Mouse (Mus musculus) liver, embryonic 11.5 days (tissue): ENCODE measurements around the gene Ago3. TPM values are rescaled to one million over a fixed set of nuclear protein-coding genes. Genes with fewer than 3 reads are reported as not detected.

Experiments used
- ATAC-seq: fragments of 200-750 bp; cut with Nextera tagmentation; replicated peaks from 2 replicates; pipeline ENCODE4 v1.8.0; 2017; ENCODE audit warnings: moderate number of reproducible peaks, mild to moderate bottlenecking, moderate TSS enrichment, moderate library complexity; ENCODE audit not compliant: low FRiP score
- DNase-seq: peaks from one replicate; pipeline ENCODE4 v3.0.0-alpha.2; 2017; ENCODE audit warnings: low spot score
- H3K27ac ChIP-seq: fragments of 300-500 bp; sonication (generic); 2 replicates; pipeline ENCODE4 v1.5.1; 2014; ENCODE audit warnings: mild to moderate bottlenecking, low read depth, low read length, control low read depth
- H3K27me3 ChIP-seq: fragments of 300-500 bp; sonication (generic); replicated peaks from 2 replicates; pipeline ENCODE4 v1.6.1; 2014; ENCODE audit warnings: low read length, mixed read lengths; ENCODE audit not compliant: control insufficient read depth, insufficient read depth
- H3K36me3 ChIP-seq: fragments of 300-500 bp; sonication (generic); 2 replicates; pipeline ENCODE4 v1.6.1; 2014; ENCODE audit warnings: mild to moderate bottlenecking, low read length, moderate library complexity, mixed read lengths; ENCODE audit not compliant: control insufficient read depth, insufficient read depth
- H3K4me1 ChIP-seq: fragments of 300-500 bp; sonication (generic); replicated peaks from 2 replicates; pipeline ENCODE4 v1.6.1; 2014; ENCODE audit warnings: low read length, mixed read lengths; ENCODE audit not compliant: control insufficient read depth, insufficient read depth
- H3K4me2 ChIP-seq: fragments of 300-500 bp; sonication (generic); 2 replicates; pipeline ENCODE4 v1.6.1; 2014; ENCODE audit warnings: mild to moderate bottlenecking, control low read depth, moderate library complexity
- H3K4me3 ChIP-seq: fragments of 300-500 bp; sonication (generic); 2 replicates; pipeline ENCODE4 v1.5.1; 2014; ENCODE audit warnings: low read depth, low read length, control low read depth
- H3K9ac ChIP-seq: fragments of 300-500 bp; sonication (generic); 2 replicates; pipeline ENCODE4 v1.6.1; 2014; ENCODE audit warnings: low read depth, low read length, control low read depth
- H3K9me3 ChIP-seq: fragments of 300-500 bp; sonication (generic); 2 replicates; pipeline ENCODE4 v1.6.1; 2016; ENCODE audit warnings: low read length, inconsistent platforms, mixed read lengths; ENCODE audit not compliant: control insufficient read depth
- WGBS: fragments of 180-500 bp; shearing (Covaris S2); extraction: QIAGEN DNeasy Blood & Tissue Kit; methylation state at CpG from one replicate; pipeline ENCODE4 v1.1.7; 2014; 5-methylcytosine and 5-hydroxymethylcytosine counted together
- polyA plus RNA-seq: library from polyadenylated mRNA; unstranded; fragments of >200 nt; fragmentation: Nextera tagmentation; extraction: Ambion mirVana; gene quantifications from 2 replicates; pipeline ENCODE4 v1.2.1, GENCODE M21; 2014

Gene Ago3
- polyA plus RNA-seq: 9.2 and 15.2 TPM in 2 replicates

GRCm38 (mm10) chr4:126429347-126430079 is at the start of gene Ago3:
TSS of gene Ago3 (minus strand) at chr4:126429556.
- Histone ChIP-seq H3K27me3 (no peaks in the 10 kb centered on the region), H3K4me2 (peak within 1 kb of the TSS; percentile 96), H3K9me3 (no peaks in the 10 kb centered on the region), H3K4me3 (peak within 1 kb of the TSS; percentile 90), H3K9ac (peak within 1 kb of the TSS; percentile 91), H3K4me1 (peaks cover 7% of the 10 kb centered on the region; the same call in 1 of the 2 replicates), H3K27ac (peak within 1 kb of the TSS; percentile 78), H3K36me3 (no peaks in the 10 kb centered on the region)
- WGBS: under 1% methylated on average over 63 of the region's 65 CpGs
- DNase-seq (peak; percentile 95), ATAC-seq (peak; percentile 98)

DNA sequence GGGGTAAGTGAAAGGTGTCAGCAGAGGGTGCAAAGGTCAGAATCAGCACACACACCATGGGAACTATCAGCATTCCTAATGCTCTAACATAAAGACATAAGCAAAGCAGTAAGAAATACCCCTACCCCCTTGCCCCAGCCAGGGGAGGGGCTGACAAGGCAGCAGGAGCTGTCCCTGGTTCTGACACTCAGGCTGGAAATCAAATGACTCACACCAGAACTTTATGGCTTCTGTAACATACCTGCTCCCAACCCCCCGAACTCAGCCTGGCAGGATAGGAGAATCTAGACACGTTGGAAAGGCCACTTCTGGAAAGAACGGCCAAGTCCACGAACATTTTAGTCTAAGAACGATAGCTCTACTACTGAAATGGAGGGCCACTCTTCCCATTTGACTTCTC is 43.7 kb upstream of the Ago3 start:
- no peak overlapping the region for H3K4me2 ChIP-seq
- DNase-seq (peak; percentile 40), ATAC-seq (no peak)
- H3K4me3 ChIP-seq: no peak overlapping the region
- no peak overlapping the region for H3K9ac ChIP-seq
- no peaks in the 10 kb centered on the region for H3K9me3 ChIP-seq
- no peak overlapping the region for H3K27ac ChIP-seq
- H3K4me1 ChIP-seq: peaks cover 2% of the 10 kb centered on the region; the same call in 1 of the 2 replicates
- H3K36me3 ChIP-seq: no peaks in the 10 kb centered on the region
- H3K27me3 ChIP-seq: no peaks in the 10 kb centered on the region
- 41% methylated on average over 5 of the region's 5 CpGs for WGBS

- ATAC-seq: no peak
- no peak overlapping the region for H3K9ac ChIP-seq
- H3K27ac ChIP-seq: no peak overlapping the region; the same call in 1 of the 2 replicates
- WGBS: 57% methylated on average over 1 of the region's 1 CpGs
- no peaks in the 10 kb centered on the region for H3K9me3 ChIP-seq
- DNase-seq: no peak
- peak overlapping the region; percentile 77; the same call in 1 of the 2 replicates for H3K4me2 ChIP-seq
- no peak overlapping the region for H3K4me3 ChIP-seq
- H3K36me3 ChIP-seq: no peaks in the 10 kb centered on the region
- no peaks in the 10 kb centered on the region for H3K27me3 ChIP-seq
- H3K4me1 ChIP-seq: peaks cover 27% of the 10 kb centered on the region
Measured at GRCm38 (mm10) chr4:126469334-126469733, 40.0 kb upstream of the Ago3 start.

DNA sequence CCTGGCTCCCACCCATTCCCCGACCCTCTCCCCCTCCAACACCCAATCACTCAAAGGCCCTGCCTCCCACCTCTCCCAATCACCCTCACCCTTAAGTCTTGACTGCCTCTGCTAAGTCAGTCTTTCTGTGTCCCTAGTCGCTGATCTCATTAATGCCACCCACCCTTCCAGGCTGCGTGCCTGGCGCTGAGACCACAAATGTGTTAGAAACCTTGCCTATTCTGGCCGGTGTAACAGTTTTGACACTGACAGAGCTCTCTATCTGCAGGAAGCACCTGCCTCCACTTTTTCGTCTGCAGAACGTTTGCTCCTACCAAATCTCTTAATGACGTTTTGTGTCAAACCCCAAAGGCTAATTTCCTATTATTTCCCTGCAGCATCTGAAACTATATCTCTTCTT is 39.6 kb upstream of the Ago3 start:
- Histone ChIP-seq H3K9me3 (no peaks in the 10 kb centered on the region), H3K27ac (peak overlapping the region; percentile 90), H3K4me2 (peak overlapping the region; percentile 77), H3K27me3 (no peaks in the 10 kb centered on the region), H3K4me3 (peak overlapping the region; percentile 88), H3K9ac (peak overlapping the region; percentile 43; the same call in 1 of the 2 replicates), H3K4me1 (peaks cover 27% of the 10 kb centered on the region), H3K36me3 (no peaks in the 10 kb centered on the region)
- 6% methylated on average over 8 of the region's 8 CpGs for WGBS
- DNase-seq (no peak), ATAC-seq (no peak; the same call in 1 of the 2 replicates)

- Histone ChIP-seq H3K36me3 (no peaks in the 10 kb centered on the region), H3K4me1 (peaks cover 27% of the 10 kb centered on the region), H3K27ac (peak within 1 kb of the TSS; percentile 90), H3K4me2 (peak within 1 kb of the TSS; percentile 77), H3K4me3 (peak within 1 kb of the TSS; percentile 88), H3K9me3 (no peaks in the 10 kb centered on the region), H3K27me3 (no peaks in the 10 kb centered on the region), H3K9ac (peak within 1 kb of the TSS; percentile 88)
- DNase-seq: peak; percentile 93
- peak; percentile 88 for ATAC-seq
- WGBS: under 1% methylated on average over 46 of the region's 55 CpGs
Measured at GRCm38 (mm10) chr4:126468285-126468901, 39.0 kb upstream of the Ago3 start, which contains the start of gene Ago1. TSS of gene Ago1 (minus strand) at chr4:126468583.

- H3K9ac ChIP-seq: peak overlapping the region; percentile 88
- WGBS: under 1% methylated on average over 22 of the region's 25 CpGs
- peak; percentile 86 for DNase-seq
- H3K4me1 ChIP-seq: peaks cover 27% of the 10 kb centered on the region
- peak overlapping the region; percentile 77 for H3K4me2 ChIP-seq
- H3K4me3 ChIP-seq: peak overlapping the region; percentile 88
- peak overlapping the region; percentile 90 for H3K27ac ChIP-seq
- no peaks in the 10 kb centered on the region for H3K9me3 ChIP-seq
- peak; percentile 64 for ATAC-seq
- H3K27me3 ChIP-seq: no peaks in the 10 kb centered on the region
- H3K36me3 ChIP-seq: no peaks in the 10 kb centered on the region
Measured at GRCm38 (mm10) chr4:126467721-126468284, 38.4 kb upstream of the Ago3 start.

DNA sequence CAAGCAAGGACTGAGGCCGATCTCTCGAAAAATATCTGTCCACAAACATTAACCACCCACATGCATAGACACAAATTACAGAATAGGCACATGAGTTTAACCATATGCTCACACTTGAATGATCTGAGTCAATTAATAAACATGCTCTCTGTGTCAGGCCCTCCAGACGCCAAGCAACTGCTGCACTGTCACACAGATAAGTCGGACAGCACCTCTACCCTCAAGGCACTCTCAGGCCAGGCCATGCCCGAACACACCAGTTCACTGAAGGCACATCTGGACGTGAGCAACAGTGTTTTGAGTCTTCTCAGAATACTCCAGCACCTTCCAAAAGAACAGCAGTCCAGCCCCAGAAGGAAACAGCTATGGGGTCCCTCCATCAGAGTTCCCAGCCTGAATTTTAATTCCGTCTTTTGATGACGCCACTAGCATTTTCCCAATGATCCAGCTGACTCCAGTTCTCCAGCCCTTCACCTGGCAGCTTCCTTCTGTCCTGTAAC is 36.9 kb upstream of the Ago3 start:
- no peaks in the 10 kb centered on the region for H3K36me3 ChIP-seq
- WGBS: 39% methylated on average over 8 of the region's 8 CpGs
- no peaks in the 10 kb centered on the region for H3K27me3 ChIP-seq
- DNase-seq (no peak), ATAC-seq (no peak)
- peak overlapping the region; percentile 26 for H3K4me2 ChIP-seq
- no peak overlapping the region for H3K27ac ChIP-seq
- no peak overlapping the region for H3K4me3 ChIP-seq
- peaks cover 27% of the 10 kb centered on the region for H3K4me1 ChIP-seq
- H3K9ac ChIP-seq: no peak overlapping the region
- no peaks in the 10 kb centered on the region for H3K9me3 ChIP-seq

- WGBS: 18% methylated on average over 8 of the region's 8 CpGs
- ATAC-seq: no peak
Measured at GRCm38 (mm10) chr4:126465843-126466242, 36.5 kb upstream of the Ago3 start.

More at GRCm38 (mm10) chr4:126465843-126466242, 36.5 kb upstream of the Ago3 start:
- Histone ChIP-seq H3K27me3 (no peaks in the 10 kb centered on the region), H3K4me2 (peak overlapping the region; percentile 26), H3K27ac (no peak overlapping the region), H3K4me3 (no peak overlapping the region), H3K36me3 (no peaks in the 10 kb centered on the region), H3K9me3 (no peaks in the 10 kb centered on the region), H3K9ac (no peak overlapping the region), H3K4me1 (peaks cover 27% of the 10 kb centered on the region)
- DNase-seq: peak; percentile 64
